Mouse (Mus musculus) midbrain, embryonic 11.5 days (tissue): Measurements from ENCODE around the gene Ston1. TPM values are rescaled to one million over a fixed set of nuclear protein-coding genes. Genes with fewer than 3 reads are reported as not detected.

Experiments
- ATAC-seq: fragments of 200-750 bp; cut with Nextera tagmentation; 2 replicates; pipeline ENCODE4 v1.8.0; 2017; ENCODE audit warnings: moderate TSS enrichment, moderate library complexity; ENCODE audit not compliant: low FRiP score
- DNase-seq: peaks from one replicate; pipeline ENCODE4 v3.0.0; 2015; ENCODE audit warnings: low spot score; ENCODE audit errors: missing footprints
- H3K27ac ChIP-seq: fragments of 300-500 bp; sonication (generic); 2 replicates; pipeline ENCODE4 v1.5.1; 2014; ENCODE audit warnings: low read depth, low read length
- H3K27me3 ChIP-seq: fragments of 300-500 bp; sonication (generic); 2 replicates; pipeline ENCODE4 v1.6.1; 2014; ENCODE audit warnings: mild to moderate bottlenecking, low read length, moderate library complexity, mixed read lengths; ENCODE audit not compliant: control insufficient read depth, insufficient read depth
- H3K36me3 ChIP-seq: fragments of 300-500 bp; sonication (generic); 2 replicates; pipeline ENCODE4 v1.6.1; 2014; ENCODE audit warnings: mild to moderate bottlenecking, low read length, moderate library complexity, mixed read lengths; ENCODE audit not compliant: control insufficient read depth, insufficient read depth
- H3K4me1 ChIP-seq: fragments of 300-500 bp; sonication (generic); 2 replicates; pipeline ENCODE4 v1.6.1; 2014; ENCODE audit warnings: low read length; ENCODE audit not compliant: control insufficient read depth, insufficient read depth
- H3K4me2 ChIP-seq: fragments of 300-500 bp; sonication (generic); 2 replicates; pipeline ENCODE4 v1.6.1; 2014; ENCODE audit warnings: mild to moderate bottlenecking, moderate library complexity
- H3K4me3 ChIP-seq: fragments of 300-500 bp; sonication (generic); 2 replicates; pipeline ENCODE4 v1.5.1; 2014; ENCODE audit warnings: low read depth, low read length
- H3K9ac ChIP-seq: fragments of 300-500 bp; sonication (generic); 2 replicates; pipeline ENCODE4 v1.6.1; 2014; ENCODE audit warnings: low read length
- H3K9me3 ChIP-seq: fragments of 300-500 bp; sonication (generic); 2 replicates; pipeline ENCODE4 v1.6.1; 2016; ENCODE audit warnings: low read length; ENCODE audit not compliant: control insufficient read depth
- WGBS: fragments of 180-500 bp; shearing (Covaris S2); extraction: QIAGEN DNeasy Blood & Tissue Kit; methylation state at CpG from one replicate; pipeline ENCODE4 v1.1.7; 2014; 5-methylcytosine and 5-hydroxymethylcytosine counted together
- polyA plus RNA-seq: library from polyadenylated mRNA; unstranded; fragments of >200 nt; fragmentation: Nextera tagmentation; extraction: Ambion mirVana; gene quantifications from 2 replicates; pipeline ENCODE4 v1.2.1, GENCODE M21; 2014

Ston1 gene
- polyA plus RNA-seq, 1 experiment from 2014 or later: 2.9 TPM

DNA sequence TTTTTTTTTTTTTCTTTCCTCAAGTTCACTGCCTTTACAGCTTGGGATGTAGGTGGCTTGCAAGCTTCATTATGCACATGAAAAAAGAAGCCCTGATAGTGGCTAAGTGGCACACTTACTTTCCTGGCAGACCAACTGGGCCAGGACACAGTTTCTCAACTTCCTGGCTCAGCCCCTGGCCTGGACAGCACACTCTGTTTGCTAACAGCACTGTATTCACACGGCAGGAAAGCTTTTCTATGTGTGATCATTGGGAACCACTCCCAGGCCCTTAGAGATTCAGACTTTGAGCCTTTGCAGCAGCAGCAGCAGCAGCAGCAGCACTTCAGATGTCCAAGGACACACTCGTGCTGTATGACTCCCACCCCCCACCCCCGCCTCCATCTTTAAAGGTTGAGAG, 16.8 kb downstream of the Ston1 start:
- H3K9me3 ChIP-seq: no peaks in the 10 kb centered on the region
- DNase-seq (no peak), ATAC-seq (no peak)
- no peaks in the 10 kb centered on the region for H3K27me3 ChIP-seq
- no peak overlapping the region for H3K9ac ChIP-seq
- H3K4me3 ChIP-seq: no peak overlapping the region
- no peaks in the 10 kb centered on the region for H3K36me3 ChIP-seq
- no peak overlapping the region for H3K27ac ChIP-seq
- no peaks in the 10 kb centered on the region for H3K4me1 ChIP-seq
- WGBS: 71% methylated on average over 3 of the region's 3 CpGs
- no peak overlapping the region for H3K4me2 ChIP-seq

DNA sequence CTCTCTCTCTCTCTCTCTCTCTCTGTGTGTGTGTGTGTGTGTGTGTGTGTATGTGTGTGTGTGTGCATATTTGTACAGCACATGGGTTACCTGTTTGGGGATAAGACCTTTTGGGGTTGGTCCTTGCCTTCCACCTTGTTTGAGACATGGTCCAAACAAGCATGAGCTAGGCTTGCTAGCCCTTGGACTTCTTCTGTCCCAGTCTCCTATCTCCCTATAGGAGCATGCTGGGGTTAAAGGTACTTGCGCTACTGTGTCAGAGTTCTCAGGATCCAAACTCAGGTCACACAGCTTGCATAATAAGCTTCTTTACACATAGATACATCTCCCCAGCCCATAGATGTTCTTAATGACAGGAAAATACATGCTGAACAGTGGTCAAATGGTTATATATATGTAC, 17.2 kb downstream of the Ston1 start:
- DNase-seq: no peak
- H3K9me3 ChIP-seq: no peaks in the 10 kb centered on the region
- ATAC-seq: no peak
- no peaks in the 10 kb centered on the region for H3K4me1 ChIP-seq
- H3K27me3 ChIP-seq: no peaks in the 10 kb centered on the region
- no peak overlapping the region for H3K27ac ChIP-seq
- no peaks in the 10 kb centered on the region for H3K36me3 ChIP-seq
- 97% methylated on average over 1 of the region's 1 CpGs for WGBS
- no peak overlapping the region for H3K4me3 ChIP-seq
- H3K9ac ChIP-seq: no peak overlapping the region
- no peak overlapping the region for H3K4me2 ChIP-seq

DNA sequence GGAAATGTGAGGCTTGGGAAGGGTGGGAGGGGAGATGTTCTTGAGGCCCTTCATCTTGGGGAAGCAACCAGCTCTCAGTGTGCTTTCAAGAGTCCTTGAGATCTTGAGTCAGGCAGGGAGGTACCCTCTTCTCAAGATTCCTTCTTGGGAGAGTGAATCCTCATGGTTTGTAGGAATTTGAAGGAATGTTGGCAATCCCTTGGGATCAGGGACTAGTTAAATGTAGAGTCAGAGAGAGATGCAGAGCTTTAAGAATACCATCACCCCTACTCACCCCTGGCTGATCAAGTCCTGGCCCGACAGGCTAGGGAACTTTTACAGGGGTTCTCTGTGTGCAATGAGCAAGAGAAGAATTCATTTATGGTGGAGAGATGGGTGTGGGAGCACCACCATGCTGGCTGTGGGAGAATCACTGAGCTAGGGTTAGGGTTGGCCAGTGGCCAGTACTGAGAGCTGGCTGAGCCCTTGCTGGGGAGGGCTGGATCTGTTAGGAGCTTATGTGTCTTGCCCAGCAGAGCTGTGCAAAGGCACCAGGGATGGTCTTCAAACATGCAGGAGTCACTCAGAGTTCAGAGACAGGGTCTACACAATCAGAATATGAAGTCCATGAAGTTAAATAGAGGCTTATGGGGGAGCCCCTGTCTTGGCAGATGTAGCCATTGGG, 18.1 kb downstream of the Ston1 start:
- ATAC-seq (no peak), DNase-seq (no peak)

DNA sequence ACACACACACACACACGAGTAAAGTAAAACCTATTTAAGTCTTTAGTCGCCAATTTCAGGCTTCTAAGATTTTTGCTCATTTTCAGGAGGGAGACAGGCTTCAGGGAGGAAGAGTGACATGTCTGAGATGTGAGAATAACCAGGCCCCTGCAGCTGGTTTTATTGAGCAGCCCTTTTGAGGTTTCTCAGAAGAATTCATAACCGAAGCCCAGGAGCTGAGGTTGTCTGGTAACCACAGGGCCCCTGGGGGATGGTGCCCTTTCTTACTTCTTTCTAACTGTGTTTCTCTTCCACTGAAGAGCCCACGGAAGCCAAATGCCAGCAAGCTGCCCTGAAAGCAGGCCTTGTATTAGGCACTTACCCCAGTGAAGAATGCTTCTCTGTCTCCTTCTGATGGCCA, 23.5 kb downstream of the Ston1 start:
- no peaks in the 10 kb centered on the region for H3K27me3 ChIP-seq
- no peak overlapping the region for H3K27ac ChIP-seq
- H3K4me1 ChIP-seq: no peaks in the 10 kb centered on the region
- no peak for DNase-seq
- H3K9ac ChIP-seq: no peak overlapping the region
- WGBS: 89% methylated on average over 4 of the region's 4 CpGs
- H3K4me2 ChIP-seq: no peak overlapping the region
- no peaks in the 10 kb centered on the region for H3K9me3 ChIP-seq
- H3K36me3 ChIP-seq: no peaks in the 10 kb centered on the region
- no peak for ATAC-seq
- H3K4me3 ChIP-seq: no peak overlapping the region

More for the DNA sequence above, 18.1 kb downstream of the Ston1 start:
- H3K4me2 ChIP-seq: no peak overlapping the region
- no peaks in the 10 kb centered on the region for H3K27me3 ChIP-seq
- no peak overlapping the region for H3K4me3 ChIP-seq
- H3K4me1 ChIP-seq: no peaks in the 10 kb centered on the region
- H3K36me3 ChIP-seq: no peaks in the 10 kb centered on the region
- H3K9me3 ChIP-seq: no peaks in the 10 kb centered on the region
- no peak overlapping the region for H3K27ac ChIP-seq
- 97% methylated on average over 1 of the region's 1 CpGs for WGBS
- no peak overlapping the region for H3K9ac ChIP-seq

DNA sequence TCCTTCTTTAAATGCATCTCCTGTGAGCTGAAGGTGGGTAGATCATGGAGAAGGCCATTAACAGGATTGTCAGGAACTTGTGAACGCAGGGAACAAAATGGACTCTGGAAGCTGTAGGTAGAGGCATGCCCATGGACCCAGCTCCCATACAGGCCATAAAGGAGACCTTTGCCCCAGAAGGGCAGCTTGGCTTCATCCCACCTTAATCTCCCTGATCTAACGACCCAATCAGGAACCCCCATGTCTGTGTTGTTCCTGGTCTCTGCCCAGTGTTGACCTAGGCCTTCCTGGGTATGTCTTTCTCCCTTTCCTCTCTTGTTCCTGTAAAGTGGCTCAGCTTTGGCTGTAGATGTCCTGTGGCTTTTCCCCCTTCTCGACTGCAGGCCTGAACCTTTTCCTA, 23.9 kb downstream of the Ston1 start:
- Histone ChIP-seq H3K9ac (no peak overlapping the region), H3K27ac (no peak overlapping the region), H3K4me3 (no peak overlapping the region), H3K27me3 (no peaks in the 10 kb centered on the region), H3K4me1 (peaks cover 1% of the 10 kb centered on the region; the same call in 1 of the 2 replicates), H3K36me3 (no peaks in the 10 kb centered on the region), H3K4me2 (no peak overlapping the region), H3K9me3 (no peaks in the 10 kb centered on the region)
- ATAC-seq: no peak
- 89% methylated on average over 3 of the region's 3 CpGs for WGBS
- DNase-seq: no peak

DNA sequence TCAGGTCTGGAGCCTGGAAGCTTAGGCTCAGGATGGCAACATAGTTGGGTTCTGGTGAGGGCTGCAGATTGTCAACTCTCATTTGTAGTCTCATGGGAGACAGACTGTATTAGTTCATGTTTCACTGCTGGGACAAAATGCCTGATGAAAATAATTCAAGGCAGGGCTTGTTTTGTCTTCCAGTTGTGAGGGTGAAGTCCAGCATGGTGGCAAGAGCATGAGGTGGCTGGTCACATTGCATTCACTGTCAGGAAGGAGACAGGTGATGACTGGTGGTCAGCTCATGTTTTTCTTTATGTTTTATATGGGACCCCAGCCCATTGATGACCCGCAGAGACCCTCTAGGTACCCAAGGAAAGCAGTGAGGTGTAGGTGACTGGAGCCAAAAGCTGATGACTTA, 25.2 kb downstream of the Ston1 start:
- H3K27ac ChIP-seq: no peak overlapping the region
- no peak for ATAC-seq
- no peaks in the 10 kb centered on the region for H3K27me3 ChIP-seq
- H3K9me3 ChIP-seq: no peaks in the 10 kb centered on the region
- no peaks in the 10 kb centered on the region for H3K36me3 ChIP-seq
- H3K4me1 ChIP-seq: peaks cover 4% of the 10 kb centered on the region; the same call in 1 of the 2 replicates
- H3K9ac ChIP-seq: no peak overlapping the region
- no peak overlapping the region for H3K4me2 ChIP-seq
- no peak for DNase-seq
- no peak overlapping the region for H3K4me3 ChIP-seq
- 100% methylated on average over 1 of the region's 1 CpGs for whole genome bisulfite sequencing

DNA sequence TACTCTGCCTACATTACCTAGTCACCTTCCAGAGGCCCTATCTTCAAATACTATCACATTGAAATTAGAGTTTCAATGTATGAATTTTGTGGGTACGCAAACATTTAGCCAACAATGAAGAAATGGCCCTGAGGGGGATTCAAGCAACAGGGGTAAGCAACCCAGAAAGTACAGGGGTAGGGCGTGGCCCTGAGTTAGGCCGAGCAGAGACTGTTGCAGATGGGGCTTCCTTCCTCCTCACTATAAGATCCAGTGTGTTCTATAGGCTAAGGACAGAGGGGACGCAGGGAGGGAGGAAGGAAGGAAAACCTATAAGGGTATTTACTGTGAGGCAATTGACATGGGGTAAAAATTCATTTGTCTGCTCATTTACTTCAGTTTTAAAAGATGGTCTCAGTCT, 26.9 kb downstream of the Ston1 start:
- Histone ChIP-seq H3K4me1 (peaks cover 4% of the 10 kb centered on the region; the same call in 1 of the 2 replicates), H3K9me3 (no peaks in the 10 kb centered on the region), H3K36me3 (no peaks in the 10 kb centered on the region), H3K27me3 (no peaks in the 10 kb centered on the region), H3K27ac (no peak overlapping the region), H3K9ac (no peak overlapping the region), H3K4me2 (no peak overlapping the region), H3K4me3 (no peak overlapping the region)
- DNase-seq (no peak), ATAC-seq (no peak)
- WGBS: 90% methylated on average over 4 of the region's 4 CpGs

DNA sequence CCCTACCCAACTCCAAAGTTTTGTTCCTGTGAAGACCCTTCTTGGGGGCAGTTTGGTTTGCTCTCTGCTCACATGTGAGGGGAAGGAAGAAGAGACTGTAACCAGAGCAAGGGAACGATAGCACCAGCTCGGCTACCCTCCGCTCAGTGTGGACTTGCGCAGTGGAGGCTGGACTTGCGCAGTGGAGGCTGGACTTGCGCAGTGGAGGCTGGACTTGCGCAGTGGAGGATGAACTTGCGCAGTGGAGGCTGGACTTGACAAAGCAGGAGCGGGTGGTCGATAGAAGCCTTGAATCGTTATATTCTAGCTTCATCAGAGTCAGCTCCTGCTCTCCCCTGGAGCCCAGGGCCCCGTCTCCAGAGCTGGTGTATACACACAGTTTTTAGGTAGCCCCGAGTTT, 27.9 kb downstream of the Ston1 start:
- DNase-seq (no peak), ATAC-seq (no peak)
- H3K4me2 ChIP-seq: no peak overlapping the region
- no peak overlapping the region for H3K4me3 ChIP-seq
- WGBS: 96% methylated on average over 13 of the region's 13 CpGs
- no peak overlapping the region for H3K27ac ChIP-seq
- H3K9me3 ChIP-seq: no peaks in the 10 kb centered on the region
- H3K27me3 ChIP-seq: no peaks in the 10 kb centered on the region
- H3K36me3 ChIP-seq: no peaks in the 10 kb centered on the region
- H3K4me1 ChIP-seq: peaks cover 9% of the 10 kb centered on the region
- H3K9ac ChIP-seq: no peak overlapping the region

DNA sequence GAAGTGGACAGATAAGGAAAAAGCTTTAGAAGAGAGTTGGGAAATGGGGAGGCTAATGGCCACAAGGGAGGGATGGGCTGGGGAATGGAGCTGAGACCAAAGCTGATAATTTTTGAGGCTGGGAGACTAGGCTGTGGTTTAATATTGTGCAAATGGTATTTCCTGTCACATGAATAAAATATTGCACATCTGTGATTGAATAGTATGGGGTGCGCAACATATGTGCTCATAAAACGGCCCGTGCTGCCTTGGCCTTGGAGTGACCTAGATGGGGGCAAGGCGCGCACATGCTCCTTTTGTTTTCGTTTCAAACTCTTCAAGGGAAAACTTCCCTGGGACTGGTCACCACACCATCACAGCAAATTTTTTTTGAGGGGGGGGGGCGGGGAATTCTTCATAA, 28.4 kb downstream of the Ston1 start:
- 76% methylated on average over 7 of the region's 7 CpGs for WGBS
- no peak overlapping the region for H3K4me3 ChIP-seq
- H3K9me3 ChIP-seq: no peaks in the 10 kb centered on the region
- ATAC-seq (no peak), DNase-seq (no peak)
- H3K9ac ChIP-seq: no peak overlapping the region
- peaks cover 13% of the 10 kb centered on the region for H3K4me1 ChIP-seq
- H3K4me2 ChIP-seq: no peak overlapping the region
- no peaks in the 10 kb centered on the region for H3K27me3 ChIP-seq
- H3K27ac ChIP-seq: no peak overlapping the region
- H3K36me3 ChIP-seq: no peaks in the 10 kb centered on the region
